Mouse (Mus musculus) C2C12 (cell line): ENCODE measurements at regions not wholly inside any gene's neighbourhood (a gene's known extent, or its start where the extent isn't known, plus 50 kb on each side); places are given as distances from the start of the nearest gene placed in this dataset.

ENCODE experiments used
- CEBPB ChIP-seq: IDR thresholded peaks from one replicate; pipeline ENCODE4 v1.6.1; 2011; ENCODE audit warnings: low read depth, mild to moderate bottlenecking, control low read depth, moderate library complexity
- CTCF ChIP-seq: IDR thresholded peaks from one replicate; pipeline ENCODE4 v1.5.1; 2011; ENCODE audit not compliant: control insufficient read depth, insufficient read depth, insufficient read length
- FOSL1 ChIP-seq: IDR thresholded peaks from one replicate; pipeline ENCODE4 v1.8.0; 2011; ENCODE audit warnings: mild to moderate bottlenecking, low read length; ENCODE audit not compliant: poor library complexity, insufficient read depth, severe bottlenecking
- MAX ChIP-seq: IDR thresholded peaks from one replicate; pipeline ENCODE4 v1.6.1; 2011; ENCODE audit warnings: mild to moderate bottlenecking, control low read depth
- MYOD1 ChIP-seq: IDR thresholded peaks from one replicate; pipeline ENCODE4 v1.6.1; 2011; ENCODE audit warnings: low read depth; ENCODE audit not compliant: control insufficient read depth, insufficient read length
- MYOG ChIP-seq: IDR thresholded peaks from one replicate; pipeline ENCODE4 v1.6.1; 2011; ENCODE audit not compliant: control insufficient read depth, insufficient read length; ENCODE audit errors: extremely low read depth
- USF1 ChIP-seq: IDR thresholded peaks from one replicate; pipeline ENCODE4 v1.6.1; 2011; ENCODE audit warnings: low read depth, mild to moderate bottlenecking, control low read depth, moderate library complexity

DNA sequence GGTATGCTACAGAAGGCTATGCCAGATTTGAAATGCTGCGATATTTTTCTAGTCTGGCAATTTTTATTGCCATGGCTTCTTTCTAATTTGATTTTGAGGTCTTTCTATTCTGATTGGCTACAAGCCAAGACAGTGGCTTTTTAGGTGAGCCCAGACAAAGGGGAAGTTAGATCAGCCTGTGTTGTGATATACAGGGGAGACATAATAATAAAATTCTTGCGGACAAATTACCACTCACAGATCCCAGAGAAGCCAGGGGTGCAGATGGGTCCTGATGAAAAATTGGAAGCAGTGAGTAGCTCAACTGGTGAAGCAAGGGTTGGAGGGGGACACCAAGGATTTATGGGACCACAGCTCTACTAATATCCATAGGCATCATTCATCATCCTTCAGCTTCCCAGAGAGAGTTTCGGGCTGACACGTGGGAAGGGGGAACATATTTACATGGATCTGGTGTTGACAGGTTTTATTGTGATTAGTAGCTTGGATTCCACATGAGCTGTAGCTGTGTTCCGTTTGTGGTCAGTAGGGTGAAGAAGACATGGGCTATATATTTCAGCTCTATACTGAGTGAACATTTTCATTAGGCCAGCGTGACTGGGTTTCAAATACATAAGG lies 190.0 kb downstream of the Gm5447 start:
- no peak for TF ChIP-seq CTCF
- TF ChIP-seq MYOG = no peak
- no peak for TF ChIP-seq MAX
- no peak for TF ChIP-seq USF1
- no peak for TF ChIP-seq CEBPB
- TF ChIP-seq MYOD1 = no peak
- no peak for TF ChIP-seq FOSL1
